Mouse (Mus musculus) heart, postnatal 25 days (tissue): ENCODE measurements at regions not wholly inside any gene's neighbourhood (a gene's known extent, or its start where the extent isn't known, plus 50 kb on each side); places are given as distances from the start of the nearest gene placed in this dataset.

ENCODE experiments used
- DNase-seq: peaks from one replicate; pipeline ENCODE4 v3.0.0; 2022; ENCODE audit warnings: low spot score
- intact Hi-C: fragments of 180-260 bp; cut with DNase I; formaldehyde crosslinking; loops from one replicate; pipeline ENCODE4 v1.15.1; 2025

DNA sequence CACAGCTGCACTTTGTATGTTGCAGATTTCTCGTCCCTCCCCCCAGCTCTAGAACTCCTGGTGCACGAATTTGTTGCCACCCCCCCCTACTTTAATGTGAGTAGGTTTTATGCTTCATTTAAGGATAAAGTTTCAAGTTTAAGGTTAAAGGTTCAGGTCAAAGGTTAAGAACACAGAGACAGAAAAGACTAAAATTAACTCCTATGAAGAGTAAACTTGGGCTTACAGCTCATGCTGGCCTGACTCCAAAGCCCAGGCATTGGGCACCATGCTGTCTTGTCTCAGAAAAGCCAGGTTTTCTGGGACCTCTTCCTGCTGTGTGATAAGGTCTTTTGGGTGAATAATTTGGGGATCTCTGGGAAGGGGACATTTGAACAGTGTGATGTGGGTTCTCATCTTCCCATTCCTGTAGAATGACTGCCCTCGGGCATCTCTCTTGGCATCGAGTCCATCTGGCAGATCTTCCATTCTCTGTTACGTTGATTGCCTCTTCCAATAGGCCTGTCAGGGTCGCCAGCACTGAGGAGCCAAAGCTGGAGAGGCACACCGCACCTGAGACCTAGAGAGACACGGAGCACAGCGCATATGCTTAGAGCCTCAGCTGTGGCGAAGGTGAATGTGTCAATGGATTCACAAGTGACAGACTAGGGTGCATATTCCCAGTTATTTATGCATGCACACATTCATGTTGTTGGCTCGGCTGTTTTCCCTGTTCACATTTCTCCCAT is 466.1 kb downstream of the Cd83 start:
- no peak for DNase-seq
- intact Hi-C loops, result loop anchor here (5.0 kb wide), 1 partner anchor 47 kb away; no protein-coding TSS in a partner anchor

DNA sequence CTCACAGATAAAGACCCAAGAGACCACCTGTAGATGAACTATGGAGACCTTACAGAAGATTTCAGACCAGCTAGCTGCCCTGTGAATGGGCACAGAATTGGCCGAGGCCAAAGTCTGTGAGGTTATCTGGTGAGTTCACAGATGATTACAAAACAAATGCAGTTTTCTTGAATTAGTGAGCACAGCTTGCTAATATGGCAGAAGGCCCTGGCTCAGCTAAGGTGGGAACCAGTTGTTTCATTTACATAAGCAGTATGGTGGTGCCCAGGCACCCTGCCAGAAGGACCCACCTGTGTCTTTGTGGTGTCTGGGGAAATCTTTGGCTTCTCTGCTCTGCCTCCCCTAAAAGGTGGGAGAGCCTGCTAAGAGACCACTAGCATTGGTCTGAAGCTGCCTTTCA is 466.9 kb downstream of the Cd83 start:
- intact Hi-C loops, result loop anchor here (5.0 kb wide), 1 partner anchor 46 kb away; no protein-coding TSS in a partner anchor
- DNase-seq, result no peak

DNA sequence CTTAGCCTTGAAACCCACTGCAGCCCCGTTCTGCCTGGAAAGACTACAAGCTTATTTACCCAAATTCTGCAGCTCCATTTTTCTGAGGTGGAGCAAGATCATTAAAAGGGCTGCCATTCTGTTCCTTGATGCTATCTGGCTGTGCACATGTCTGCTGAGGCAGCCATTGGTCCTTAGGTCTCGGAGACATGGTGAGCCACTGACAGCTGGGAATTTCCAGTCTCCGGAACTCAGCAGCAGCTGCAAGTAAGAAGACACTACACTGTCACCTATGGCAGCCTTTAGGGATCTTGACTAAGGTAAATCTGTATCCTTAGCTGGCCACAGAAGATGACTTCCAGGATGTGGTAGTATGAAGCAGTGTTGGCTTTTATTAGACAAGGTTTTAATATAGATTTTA is 467.9 kb downstream of the Cd83 start:
- intact Hi-C loops, result loop anchor here (5.0 kb wide), 1 partner anchor 45 kb away; no protein-coding TSS in a partner anchor
- DNase-seq, result no peak

DNA sequence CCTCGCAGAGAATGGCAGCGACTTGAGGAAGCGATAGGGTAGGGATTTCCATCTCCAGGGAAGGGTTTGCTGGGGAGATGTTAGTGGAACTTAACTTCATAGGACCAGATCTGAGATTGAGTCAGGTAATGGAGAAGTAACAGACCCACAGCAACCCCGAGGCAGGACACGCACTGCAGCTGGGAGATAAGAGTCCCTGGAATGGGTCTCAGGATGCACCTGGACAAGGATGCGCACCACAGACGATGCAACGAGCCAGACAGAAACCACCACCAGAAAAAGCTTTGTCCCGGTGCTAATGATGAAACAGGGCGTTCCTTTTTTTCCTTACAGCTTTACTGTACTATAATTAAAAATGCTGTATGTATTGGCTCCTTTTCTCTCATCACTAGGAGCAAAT is 470.9 kb upstream of the Jarid2 start:
- intact Hi-C loops, result no loop called here
- no peak for DNase-seq

DNA sequence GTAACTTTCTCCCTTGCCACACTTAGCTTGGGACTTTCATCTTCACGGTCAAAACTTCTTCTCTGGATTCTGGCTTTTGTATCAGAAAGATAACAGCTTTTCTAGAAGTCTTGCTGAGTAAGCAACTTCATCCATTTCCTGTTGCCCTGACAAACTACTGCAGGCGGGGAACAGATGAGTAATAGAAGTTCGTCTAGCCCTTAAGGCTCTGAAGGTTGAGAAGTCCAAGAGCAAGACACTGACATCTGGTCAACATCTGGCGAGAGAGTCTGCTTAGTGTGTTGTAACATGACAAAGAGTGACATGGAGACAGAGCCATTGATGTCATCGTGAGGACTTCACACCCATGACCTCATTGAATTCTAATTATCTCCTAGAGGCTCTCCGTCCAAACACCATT is 469.2 kb upstream of the Jarid2 start:
- peak; percentile 49 for DNase-seq
- intact Hi-C loops, result loop anchor here (5.0 kb wide), 1 partner anchor 42 kb away; no protein-coding TSS in a partner anchor

DNA sequence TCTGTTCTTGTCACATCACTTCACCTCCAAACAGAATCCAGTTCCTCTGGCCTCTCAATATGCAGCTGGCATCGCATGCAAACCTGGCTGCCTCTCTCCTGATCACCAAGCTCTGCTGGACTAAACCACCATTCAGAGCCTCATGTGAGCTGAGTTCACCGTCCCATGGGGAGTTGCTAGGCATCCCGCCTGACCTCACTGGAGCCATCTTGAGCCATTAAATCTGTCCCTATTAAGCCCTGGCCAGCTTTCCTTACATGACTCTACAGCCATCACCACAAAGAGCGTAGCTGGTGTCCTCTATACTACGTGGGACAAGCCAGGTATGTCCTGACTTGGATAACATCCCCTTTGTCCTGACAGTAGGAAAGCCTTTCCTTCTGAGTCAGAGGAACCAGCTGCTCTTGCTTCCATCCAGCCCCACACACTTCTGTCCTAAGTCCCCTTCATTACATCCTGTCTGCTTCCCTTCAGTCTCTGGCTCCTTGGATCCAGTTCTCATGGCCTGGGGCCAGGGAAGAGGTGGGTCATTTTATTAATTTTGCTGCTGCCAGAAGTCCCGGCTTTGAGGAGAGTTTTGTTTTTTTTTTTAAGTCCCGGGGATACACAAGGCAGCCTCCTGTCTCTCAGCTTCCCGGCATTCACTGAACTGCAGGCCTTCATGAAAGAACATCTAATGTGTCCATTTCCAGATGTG is 468.5 kb upstream of the Jarid2 start:
- intact Hi-C loops, result loop anchor here (5.0 kb wide), 1 partner anchor 42 kb away; no protein-coding TSS in a partner anchor
- DNase-seq, result peak; percentile 78

DNA sequence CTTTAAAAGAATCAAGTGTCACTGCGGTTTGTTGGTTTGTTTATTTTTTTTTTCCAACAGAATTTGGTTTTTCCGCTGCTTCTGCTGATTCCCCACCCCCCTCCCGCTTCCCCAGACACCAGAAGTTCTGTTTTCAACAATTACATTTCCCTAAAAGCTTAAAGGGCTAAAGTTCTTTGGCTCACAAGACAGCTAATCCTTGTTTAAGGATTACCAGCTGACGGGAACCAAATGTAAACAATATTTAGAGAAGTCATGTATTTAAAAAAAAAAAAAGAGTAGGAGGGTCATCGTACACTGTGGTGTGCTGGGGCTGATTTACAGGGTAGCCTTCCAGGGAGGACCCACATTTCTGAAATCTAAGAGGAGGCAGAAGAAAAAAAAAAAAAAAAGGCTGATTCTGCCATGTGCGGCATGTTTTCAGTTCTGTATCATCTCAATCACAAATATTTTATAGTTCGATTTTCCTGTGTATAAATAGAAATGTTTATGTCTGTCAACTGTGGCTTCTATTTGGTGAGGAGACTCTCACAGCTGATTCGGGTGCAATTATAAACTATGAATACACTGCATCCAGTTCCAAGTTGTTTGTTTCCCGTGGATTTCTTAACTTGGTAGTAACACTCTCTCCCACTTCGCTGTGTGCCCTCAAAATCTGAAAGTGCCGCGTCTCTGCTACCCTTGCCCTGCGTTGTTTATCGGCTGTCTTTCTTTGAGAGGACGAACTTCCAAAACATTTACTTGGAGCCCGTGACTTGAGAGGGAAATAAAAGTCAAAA is 456.3 kb upstream of the Jarid2 start:
- no peak for DNase-seq
- intact Hi-C loops, result no loop called here

DNA sequence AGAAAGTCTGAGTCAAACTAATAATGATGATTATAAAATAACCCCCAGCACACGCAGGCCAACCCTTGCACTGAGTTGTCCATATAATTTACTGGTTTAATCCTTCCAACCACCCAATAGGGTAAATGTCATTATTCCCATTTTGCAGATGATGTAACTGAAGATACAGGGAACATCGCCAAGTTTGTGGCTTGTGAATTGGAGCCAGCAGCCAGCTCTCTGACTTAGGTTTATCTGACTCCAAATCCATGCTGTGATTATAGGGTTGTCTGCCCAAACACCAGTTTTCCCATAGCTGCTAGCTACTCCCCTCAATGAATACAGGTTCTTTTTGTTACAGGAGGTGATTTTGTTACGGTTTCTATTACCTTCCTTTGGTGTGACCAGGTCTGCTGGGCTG is 451.3 kb upstream of the Jarid2 start:
- intact Hi-C loops, result no loop called here
- no peak for DNase-seq

DNA sequence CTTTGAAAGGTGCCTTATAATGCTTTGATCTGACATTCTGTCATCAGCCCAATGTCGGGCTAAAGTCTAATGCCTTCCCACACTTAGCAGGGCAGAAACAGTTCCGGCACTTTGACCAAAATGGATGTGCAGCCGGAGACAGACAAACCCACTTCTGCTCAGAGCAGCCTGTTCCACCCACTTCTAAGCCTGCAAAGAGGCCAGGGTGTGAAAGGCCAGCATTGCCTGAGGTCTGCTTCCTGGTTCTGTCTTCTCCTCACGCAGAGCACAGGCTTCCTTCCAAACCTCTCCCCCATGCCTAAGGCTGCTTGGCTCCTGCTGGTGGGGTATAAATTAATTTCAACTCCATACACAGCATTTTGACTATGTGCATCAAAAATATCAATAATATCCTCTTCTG is 450.2 kb upstream of the Jarid2 start:
- intact Hi-C loops, result no loop called here

DNA sequence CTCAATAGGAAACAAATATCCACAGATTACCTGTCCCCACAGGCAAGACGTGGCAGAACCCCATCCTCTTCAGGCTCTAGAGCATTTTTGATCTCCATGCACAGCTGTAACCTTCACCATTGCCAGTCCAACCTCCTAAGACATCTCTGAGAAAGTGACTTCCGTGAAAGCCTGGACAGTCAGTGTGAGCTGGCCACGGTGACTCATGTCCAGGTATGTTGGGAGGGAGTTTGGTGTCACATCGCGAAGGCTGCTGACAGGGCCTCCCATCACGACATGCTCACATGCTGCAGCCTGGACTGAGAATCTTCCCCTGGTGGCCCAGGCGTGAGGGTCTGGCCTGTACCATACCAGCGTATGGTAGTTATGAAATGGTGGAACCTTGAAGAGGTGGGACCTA is 449.0 kb upstream of the Jarid2 start:
- intact Hi-C loops, result loop anchor here (1.0 kb wide), 1 partner anchor 48 kb away; no protein-coding TSS in a partner anchor
- DNase-seq, result no peak

More for the DNA sequence above, 450.2 kb upstream of the Jarid2 start:
- no peak for DNase-seq

DNA sequence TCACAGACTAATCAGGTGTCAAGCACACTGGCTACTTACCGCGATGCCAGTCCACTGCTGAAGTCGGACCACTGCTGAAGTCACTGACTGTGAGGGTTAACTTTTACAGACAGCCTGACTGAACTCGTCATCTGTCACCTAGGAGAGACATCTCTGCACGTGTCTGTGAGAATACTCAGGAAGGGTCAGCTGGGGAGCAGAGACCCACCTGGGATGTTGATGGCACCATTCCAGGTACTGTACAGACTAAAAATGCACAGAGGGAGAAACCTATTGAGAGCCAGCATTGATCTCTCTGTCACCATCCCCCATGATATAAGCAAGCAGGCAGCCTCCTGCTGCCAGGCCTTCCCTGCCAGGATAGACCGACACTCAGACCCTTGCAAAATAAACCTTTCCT is 447.5 kb upstream of the Jarid2 start:
- no peak for DNase-seq
- intact Hi-C loops, result no loop called here

DNA sequence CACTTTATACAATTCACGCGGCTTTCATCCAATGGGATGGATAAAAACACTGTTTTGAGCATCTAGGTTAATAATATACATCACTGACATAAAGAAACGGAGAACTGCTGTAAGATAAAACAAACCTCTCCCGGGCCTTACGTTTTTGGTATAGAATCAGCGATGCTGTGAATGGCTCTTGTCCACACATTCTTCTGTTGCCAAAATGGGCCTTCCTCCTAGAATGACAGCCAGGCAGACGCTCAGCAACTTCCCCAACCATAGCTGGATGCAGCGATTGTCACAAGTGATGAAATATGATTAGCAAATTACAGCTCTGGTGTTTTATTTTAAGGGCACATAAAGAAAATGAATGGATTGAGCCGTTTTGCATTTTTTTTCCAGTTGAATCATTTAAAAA is 447.0 kb upstream of the Jarid2 start:
- intact Hi-C loops, result no loop called here
- no peak for DNase-seq

DNA sequence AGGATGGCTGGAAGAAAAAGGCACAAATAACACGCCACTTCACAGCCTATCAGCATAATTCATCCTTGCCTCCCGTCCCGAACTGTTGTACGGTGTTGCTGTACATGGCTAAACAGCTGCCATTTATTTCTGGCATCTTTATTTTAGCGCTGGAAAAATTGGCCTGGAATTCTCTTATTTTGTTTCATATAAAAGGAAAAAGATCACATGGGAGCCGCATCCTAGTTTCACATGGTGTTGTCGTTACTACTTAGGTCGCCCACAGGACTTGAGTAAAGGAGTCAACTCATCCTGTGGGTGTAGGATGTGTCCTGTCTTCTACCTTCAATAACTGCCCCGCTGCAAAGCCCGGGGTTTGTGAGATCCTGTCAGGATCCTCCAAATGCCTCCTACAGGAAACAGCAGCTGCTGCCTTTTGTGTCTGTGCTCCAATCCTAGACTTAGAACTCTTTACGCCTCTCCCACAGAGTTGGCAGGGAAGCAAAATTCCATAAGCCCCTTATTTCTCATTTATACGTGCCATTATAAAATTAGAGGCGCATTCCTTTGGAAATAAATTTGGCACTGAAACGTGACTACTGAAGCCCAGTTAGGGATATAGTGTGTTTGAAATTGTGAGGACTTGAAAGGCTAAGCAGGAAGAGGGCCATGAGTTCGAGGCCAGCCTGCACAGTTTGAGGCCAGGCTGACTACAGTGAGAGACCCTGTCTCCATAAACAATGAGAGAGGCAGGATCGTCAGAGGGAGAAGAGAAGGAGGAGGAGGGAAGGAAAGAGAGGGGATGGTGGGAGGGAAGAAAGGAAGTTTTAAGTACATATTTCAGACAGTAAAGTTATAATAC is 446.3 kb upstream of the Jarid2 start:
- intact Hi-C loops, result no loop called here
- no peak for DNase-seq

DNA sequence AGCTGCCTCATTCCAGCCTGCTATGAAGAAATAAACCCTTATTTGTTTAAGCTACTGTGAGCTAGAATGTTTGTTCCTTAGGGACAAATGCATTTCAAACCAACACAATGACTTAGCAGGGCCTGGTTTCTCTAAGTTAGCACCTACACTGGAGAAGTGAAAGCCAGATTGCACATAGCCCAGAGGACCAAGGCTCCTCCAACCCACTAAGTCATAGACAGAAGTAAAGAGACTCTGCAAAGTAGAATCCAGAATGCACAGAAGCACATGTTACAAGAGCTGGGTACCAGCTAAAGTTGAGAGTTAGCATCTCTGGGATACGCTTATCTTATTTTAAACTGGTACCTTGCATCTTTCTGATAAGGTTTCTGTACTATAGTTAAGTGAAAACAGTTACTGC is 443.4 kb upstream of the Jarid2 start:
- intact Hi-C loops, result no loop called here
- DNase-seq, result no peak

DNA sequence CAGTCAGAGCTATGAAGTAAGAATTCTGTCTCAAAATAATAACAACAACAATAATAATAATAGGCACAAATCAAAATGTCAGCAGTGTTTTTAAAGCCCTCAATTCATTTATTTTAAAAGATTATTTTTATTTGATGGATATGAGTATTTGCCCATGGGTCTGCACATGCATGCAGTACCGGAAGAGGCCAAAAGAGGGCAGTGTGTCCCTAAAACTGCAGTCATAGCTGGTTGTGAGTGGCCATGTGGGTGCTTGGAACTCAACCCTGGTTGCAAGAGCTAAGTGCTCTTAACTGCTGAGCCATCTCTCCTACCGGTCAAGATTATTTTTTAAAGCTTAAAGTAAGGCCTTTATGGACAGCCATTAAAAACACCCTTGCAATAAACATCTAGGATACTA is 439.1 kb upstream of the Jarid2 start:
- DNase-seq, result no peak
- intact Hi-C loops, result no loop called here

DNA sequence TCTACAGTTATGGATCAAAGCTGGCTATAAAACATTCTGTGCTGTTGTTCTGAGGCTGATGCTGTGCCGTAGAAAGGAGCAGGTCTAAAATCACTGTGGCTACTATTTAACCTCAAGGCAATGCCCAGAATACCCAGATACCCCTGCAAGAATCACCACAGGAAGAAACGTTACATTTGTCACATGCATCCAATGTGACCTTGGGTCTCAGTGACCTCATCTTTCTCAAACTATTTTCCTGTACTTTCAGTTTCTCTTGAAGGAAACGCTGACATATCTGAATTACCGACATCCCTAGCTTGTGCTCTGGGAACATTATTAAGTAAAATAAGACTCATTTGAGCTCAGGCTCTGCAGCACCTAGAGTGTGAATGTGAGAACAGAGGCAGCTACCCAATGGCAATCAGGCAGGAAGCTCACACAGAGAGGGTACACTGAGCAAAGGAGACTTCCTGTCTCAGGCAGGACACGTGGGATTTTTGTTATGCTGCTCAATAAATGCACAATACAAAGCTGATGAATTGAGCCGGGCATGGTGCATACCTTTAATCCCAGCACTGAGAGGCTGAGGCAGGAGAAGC is 436.7 kb upstream of the Jarid2 start:
- DNase-seq, result no peak
- intact Hi-C loops, result no loop called here

DNA sequence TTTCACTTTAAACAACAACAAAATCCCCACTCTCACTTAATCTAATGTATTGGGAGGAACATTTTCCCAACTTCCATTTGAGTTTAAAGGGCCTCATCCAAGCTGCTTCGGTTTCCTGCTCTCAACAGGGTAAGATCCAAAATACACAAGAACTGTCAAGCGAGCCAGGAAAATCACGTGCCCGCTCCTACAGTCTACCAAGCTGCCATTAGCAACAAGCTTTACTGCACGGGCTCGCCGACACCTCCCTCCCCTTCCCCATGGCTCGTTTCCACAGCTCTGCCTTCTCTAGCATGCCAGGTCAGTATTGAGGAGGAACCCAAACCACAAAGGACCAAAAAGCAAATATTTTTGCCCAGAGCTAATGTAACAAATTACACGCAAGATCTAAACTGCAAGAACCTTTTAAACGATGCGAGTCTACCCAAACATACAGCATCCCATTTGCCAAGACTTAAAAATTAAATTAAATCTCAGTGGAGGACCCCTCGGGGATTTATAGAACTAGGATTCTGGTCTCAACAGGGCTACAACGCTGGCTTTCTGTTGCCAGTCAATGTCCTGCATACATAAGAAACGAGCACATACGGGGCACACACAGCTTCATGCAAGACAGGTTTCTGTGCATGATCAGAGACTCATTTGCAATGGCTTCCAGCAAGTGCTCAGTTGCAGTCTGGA is 435.4 kb upstream of the Jarid2 start:
- peak; percentile 70 for DNase-seq
- intact Hi-C loops, result no loop called here

DNA sequence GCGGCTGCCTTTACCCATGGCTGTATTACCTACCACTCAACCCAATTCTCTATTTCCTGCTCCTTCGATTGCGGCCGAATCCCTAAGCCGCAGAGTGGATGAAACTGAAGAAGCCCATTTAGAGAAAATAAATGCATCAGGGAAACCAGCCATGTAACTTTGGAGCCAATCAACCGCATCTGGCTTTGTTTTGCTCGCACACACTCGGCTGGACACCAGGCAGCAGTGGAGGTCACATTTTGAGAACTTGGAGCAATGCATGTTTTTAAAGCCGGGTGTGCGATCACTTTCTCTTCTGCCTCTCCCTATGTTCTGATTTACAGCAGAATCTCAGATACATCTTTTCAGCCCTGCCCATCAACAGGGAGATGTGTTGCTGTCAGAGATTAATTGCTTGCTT is 433.7 kb upstream of the Jarid2 start:
- no peak for DNase-seq
- intact Hi-C loops, result loop anchor here (5.0 kb wide), 1 partner anchor 43 kb away; no protein-coding TSS in a partner anchor

DNA sequence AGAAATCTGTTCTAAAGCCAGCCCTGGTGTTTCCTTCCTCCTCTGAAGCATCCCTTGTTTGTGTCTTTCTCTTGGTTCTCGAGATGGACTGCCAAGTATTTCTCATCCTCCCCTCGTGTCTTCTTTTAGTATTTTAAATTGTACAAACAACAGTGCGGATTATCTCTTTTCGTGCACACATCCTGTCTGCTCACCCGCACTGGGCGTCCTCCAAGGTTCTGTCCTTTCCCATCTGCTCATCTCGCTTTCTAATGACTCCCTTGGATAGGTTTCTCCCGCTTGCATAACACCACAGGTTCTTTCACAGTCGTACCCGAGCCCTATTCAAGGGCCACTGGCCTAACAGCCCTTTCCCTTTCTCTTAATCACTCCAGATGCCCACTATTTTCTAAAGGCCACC is 428.7 kb upstream of the Jarid2 start:
- no peak for DNase-seq
- intact Hi-C loops, result loop anchor here (5.0 kb wide), 3 partner anchors 38 to 238 kb away; no protein-coding TSS in a partner anchor
